Mouse (Mus musculus) lung, postnatal 14 days (tissue): ENCODE measurements around the gene Olfr101.

Experiments
- DNase-seq: peaks from one replicate; pipeline ENCODE4 v3.0.0; 2021

Gene Olfr101

DNA sequence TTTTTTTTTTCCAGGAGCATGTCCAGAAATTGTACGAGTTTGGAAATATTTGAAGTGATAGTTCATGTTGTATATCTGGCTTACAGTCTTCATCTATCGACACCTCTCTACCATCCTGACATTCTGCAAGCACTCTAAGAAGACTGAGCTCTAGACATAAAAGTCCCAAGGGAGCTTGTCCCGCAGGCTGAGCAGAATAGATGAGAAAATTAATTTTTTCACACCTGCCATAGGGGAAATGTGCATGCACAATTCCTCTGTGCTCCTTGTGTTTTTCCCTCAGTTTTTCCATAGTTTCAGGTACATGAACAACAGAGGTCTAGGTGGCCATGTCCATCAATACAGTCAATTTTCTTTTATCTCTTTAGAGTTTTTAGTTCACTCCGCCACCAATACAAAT is at the start of gene Olfr101:
TSS of gene Olfr101 (minus strand) at position 101 of the 400 bp plus-strand sequence.
- no peak for DNase-seq

DNA sequence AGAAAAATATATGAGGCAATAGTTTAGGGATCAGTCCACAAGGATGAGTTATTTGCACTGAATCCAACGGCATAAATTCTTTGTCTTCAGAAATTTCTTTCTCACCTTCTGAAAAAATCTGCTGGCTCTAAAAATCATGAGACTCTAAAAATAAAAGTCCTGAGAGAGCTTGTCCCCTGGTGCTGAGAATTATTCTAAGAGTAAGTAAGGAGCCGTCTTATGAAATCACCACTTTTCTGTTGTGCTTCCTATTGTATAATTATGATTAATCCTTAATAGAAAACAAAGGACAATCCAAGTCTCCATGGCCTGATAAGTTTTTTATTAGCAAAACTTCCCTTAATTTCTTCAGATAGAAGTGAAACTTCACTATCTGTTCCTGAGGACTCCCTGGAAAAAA is 35.5 kb upstream of the Olfr101 start, which contains the start of gene Olfr103:
TSS of gene Olfr103 (minus strand) at position 101 of the 400 bp plus-strand sequence.
- DNase-seq = no peak

DNA sequence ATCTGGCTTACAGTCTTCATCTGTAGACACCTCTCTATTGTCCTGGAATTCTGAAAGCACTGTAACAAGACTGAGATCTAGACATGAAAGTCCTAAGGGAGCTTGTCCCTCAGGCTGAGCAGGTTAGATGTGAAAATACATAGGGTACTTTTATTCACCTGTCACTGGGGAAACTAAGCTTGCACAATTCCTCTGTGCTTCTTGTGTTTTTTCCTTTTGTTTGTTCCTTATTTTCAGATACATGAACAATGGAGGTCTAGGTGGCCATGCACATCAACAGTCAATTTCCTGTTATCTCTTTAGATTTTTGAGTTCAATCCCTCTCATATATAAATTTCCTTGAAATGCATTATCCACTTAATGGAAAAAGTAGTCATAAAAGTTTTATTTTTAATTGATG is 12.8 kb upstream of the Olfr101 start, which contains the start of gene Olfr102:
TSS of gene Olfr102 (minus strand) at position 101 of the 400 bp plus-strand sequence.
- DNase-seq = no peak

DNA sequence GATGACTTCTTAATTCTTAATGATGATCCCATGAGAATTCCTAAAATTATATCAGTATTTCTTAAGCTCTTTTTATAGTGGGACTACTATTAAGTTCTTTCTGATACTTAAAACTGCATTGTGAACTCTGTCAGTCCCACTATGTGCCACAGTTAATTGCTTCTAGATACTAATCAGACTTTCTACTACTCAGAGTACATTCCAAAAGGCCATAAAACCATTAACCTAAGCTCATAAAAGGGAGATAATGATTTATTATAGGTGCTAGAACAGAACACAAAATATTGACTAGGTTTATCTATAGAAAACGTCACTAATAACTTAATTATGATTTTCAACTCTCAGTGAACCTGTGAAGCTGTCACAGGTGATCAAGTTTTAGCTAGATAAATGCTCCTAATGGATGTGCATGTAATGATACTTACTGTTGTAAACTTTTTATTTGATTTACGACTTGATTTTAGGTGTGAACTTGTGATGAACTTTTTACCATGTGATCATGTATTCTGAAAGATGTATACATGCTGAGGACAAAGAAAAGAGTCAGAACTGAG is 6.1 kb upstream of the Olfr101 start:
- DNase-seq = no peak

DNA sequence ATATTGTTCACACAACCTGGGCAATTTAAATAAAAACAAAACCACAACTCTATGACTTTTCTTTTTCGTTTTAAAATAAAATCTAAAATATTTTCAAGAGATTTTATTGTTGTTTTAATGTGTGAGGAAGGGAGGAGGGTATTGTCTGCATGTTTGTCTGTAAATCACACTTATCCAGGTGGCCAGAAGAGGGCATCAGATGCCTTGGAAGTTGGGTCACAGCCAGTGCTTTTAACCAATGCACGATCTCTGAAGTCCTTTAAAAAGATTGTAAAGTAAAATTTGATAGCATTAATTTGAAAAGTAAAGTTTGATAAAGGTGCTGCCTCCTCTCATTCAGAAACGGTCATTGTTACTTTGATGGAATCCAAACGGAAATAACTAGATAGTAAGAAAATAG is 4.4 kb upstream of the Olfr101 start:
- no peak for DNase-seq

DNA sequence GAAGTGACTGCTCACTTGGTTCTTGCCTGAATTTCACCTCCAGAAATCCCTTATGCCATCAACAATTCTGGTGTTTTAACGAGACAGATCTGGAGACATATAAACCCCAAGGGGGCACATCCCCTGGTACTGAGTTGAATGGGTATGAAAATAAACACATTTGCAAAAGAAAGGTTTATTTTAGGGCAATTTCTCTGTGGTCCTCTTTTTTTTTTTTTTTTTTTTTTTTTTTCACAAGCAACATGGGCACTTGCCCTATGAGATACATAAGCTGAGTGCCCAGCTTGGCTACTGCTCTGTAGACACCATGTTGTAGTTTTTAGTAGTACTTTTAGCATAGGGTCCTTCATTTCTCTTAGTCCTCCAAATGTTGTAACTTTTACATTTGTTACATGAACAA is 20.8 kb downstream of the Olfr101 start, which contains the start of gene Olfr99:
TSS of gene Olfr99 (minus strand) at position 101 of the 400 bp plus-strand sequence.
- no peak for DNase-seq

DNA sequence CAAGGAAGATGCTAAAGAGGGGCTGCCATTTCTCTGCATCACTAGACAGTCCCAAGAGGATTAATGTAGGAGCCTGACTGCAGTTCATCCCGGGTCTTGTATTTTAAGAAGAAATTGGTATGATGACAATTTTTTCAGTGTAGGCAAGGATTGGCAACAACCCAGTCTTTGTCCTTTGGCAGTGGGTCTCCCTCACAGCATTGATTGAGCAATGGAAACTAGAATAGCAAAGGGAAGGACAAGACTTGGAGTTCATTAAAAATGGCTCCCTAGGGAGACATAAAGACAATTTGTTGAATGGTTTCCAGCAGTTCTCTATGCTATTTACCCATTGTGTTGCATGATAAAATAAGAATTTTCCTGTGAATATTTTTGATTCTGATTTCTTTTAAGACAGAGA is 23.8 kb downstream of the Olfr101 start:
- DNase-seq = no peak

DNA sequence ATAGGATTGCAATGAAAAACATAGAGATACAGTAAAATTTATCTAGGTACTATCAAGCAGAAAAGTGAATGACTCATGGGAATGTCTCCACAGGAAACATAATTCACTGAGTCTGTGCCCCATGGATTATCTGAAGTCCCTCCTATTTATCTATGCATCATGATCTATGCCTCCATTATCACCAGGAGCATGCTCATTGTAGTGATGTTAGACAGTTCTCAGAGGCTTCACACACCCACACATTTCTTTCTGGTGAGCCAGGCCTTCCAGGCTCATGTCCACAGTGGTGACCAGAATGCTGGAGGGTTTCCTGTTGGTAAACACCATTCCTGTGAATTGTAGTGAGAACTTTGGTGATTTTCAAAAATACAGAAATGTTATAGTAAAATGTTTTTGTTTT is 27.5 kb downstream of the Olfr101 start:
- no peak for DNase-seq

DNA sequence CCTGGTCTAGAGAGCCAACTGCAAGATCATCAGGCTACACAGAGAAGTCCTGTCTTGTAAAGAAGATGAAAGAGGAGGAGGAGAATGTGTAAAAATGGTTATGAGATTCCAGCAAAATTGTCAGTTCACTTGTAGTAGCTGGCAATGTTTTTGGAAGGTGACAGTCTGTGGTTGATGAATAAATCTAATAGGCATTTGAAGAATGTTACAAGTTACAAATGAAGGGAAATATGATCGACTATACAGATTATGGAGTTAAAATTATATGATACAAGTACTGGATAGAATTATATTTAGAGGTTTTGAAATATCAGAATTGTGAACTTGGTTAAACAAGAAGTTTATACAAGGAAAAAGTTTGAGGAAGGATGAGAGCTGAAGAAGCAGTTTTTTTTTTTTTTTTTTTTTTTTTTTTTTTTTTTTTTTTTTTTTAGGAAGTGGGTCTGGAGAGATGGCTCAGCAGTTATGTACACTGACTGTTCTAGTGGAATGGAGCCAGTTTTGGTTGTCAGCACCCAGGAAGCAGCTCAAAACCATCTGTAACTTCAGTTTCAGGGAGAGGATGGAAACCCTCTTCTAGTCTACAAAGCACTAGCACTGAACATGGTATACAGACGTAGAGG is 28.4 kb downstream of the Olfr101 start:
- DNase-seq = no peak

DNA sequence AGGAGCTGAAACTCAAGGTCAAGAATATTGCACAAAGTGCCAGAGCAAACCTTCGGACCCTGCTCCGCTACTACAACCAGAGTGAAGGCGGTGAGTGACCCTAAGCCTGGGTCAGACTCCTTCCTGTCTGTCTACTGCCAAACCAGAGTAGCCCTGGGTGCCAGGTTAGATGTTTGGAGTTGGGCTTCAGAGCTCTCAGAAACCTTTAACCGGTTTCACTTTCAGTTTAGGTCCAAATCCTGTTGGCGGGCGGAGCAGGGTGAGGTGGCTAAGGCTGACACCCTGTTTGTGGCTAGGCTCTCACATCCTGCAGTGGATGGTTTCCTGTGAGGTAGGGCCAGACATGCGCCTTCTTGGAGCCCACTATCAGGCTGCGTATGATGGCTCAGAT is 33.4 kb downstream of the Olfr101 start:
- DNase-seq = peak; percentile 56

- DNase-seq = peak; percentile 95
Measured at GRCm38 (mm10) chr17:37270058-37270701, 33.9 kb downstream of the Olfr101 start, which contains the start of gene H2-M3. H2-M3 (plus strand) TSS chr17:37270220.

- no peak for DNase-seq
Measured at GRCm38 (mm10) chr17:37263626-37264025, 40.5 kb downstream of the Olfr101 start, which contains the start of gene Olfr98. Olfr98 (minus strand) TSS chr17:37263749.

DNA sequence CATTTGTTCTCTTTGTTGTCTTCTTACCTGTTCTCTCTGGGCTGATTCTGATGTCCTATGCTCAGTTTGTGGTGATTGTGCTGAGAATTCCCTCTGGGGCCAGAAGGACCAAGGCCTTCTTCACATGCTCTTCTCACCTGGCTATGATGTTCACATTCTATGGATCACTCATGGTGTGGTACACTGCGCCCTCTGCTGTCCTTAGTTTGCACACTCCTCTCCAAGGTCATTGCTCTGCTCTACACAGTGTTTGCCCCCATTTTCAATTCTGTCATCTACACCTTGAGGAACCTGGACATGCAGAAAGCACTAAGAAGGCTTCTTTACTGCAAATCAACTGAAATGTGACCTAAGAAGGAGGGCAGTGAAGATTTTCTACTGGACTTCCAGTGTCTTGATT is 53.6 kb downstream of the Olfr101 start:
- DNase-seq = peak; percentile 21

- DNase-seq = no peak
Measured at GRCm38 (mm10) chr17:37249460-37249859, 54.7 kb downstream of the Olfr101 start.
